Mouse (Mus musculus): ENCODE data around the gene Eef1a2. TPM values are rescaled to one million over a fixed set of nuclear protein-coding genes. Genes with fewer than 3 reads are reported as not detected.

Eef1a2 gene
- total RNA-seq, 4 experiments from 2014 or later: 995 to 1,073 (median 1,037) TPM

DNA sequence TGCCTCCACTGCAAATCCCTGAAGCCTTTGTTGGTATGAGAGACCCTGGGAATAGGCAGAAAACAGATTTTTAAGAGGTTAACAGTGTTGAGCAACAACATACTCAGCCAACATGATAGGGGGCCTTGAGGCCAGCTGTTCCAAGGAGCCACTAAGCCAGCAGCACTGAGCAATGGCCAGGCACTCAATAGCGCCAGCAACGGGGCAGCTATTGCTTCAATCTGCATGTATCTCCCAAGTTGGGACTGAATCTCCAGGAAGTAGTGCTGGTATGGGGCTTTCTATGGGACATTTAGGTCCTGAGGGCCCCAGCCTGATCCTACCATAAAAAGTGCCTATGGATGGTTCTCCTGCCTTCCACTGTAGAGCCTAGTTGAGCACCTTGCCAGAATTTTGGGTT, 1.7 kb upstream of the Eef1a2 start:
- no peak for DNase-seq (ENCODE audit: low spot score in 2 of 2)

DNA sequence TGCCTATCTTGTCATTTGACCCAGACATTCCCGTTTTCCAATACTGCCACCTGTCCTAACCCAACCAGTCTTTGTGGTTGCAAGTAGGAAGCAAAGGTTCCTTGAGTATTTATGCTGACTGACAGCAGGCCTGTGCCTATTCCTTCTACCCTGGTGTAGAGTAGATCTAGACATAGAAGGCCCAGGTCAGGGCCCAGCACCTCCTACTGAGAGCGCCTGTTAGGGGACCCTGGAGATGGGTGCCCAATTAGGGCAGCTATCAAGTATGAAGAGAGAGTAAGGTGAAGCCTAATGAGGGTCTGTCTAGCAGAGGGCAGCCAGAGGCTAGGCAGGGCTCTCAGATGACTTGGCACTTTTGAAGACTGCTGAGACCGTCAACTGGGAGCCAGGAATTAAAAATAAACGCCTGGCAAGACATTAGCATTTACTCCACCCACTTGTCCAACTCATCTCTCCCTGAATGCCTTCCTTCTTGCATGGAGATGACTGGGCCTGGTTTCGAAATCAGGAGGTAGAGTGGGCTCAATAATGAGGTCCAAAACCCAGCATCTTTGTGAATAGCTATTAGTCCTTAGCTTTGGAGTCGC, 995 bp upstream of the Eef1a2 start:
- DNase-seq (ENCODE audit: low spot score in 2 of 2): peak in 1 of 2 experiments; percentile 14

DNA sequence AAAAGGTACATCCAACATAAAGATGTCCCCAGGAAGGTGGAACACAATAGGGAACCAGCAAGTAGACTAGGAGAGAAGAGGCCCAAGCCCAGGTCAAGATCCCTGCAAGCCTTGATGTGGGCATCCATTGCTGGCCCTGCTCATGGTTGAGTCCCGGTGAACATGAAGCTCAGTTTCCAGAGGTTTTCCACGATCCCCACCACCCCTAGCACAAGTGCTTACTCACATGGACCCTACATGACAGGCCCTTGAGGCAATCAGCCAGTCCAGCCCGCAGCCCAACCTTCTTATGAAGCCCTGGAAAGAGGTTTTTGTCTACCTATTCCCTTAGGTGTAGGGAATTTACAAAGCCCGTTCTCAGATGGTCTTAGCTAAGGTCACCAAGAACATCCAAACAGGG, 366 bp upstream of the Eef1a2 start:
- no peak for DNase-seq (ENCODE audit: low spot score in 2 of 2)

DNA sequence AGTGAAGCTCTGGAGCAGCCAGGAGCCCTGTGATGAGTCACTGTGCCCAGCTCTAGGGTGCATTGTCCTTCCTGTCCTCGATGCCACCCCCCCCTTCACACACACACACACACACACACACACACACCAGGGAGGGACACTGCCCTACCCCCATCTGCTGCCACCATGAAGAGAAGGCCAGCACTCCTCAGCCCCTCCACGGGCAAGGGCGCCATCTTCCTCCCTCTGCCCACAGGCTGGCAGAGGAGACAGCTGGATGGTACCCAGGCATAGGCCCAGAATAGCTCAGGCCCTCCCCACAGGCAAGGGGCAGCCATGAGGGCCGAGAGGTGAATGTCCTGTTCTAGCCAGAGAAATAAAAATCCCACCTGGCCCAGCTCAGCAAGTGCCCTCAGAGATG, 1.0 kb downstream of the Eef1a2 start:
- no peak for DNase-seq (ENCODE audit: low spot score in 2 of 2)

DNA sequence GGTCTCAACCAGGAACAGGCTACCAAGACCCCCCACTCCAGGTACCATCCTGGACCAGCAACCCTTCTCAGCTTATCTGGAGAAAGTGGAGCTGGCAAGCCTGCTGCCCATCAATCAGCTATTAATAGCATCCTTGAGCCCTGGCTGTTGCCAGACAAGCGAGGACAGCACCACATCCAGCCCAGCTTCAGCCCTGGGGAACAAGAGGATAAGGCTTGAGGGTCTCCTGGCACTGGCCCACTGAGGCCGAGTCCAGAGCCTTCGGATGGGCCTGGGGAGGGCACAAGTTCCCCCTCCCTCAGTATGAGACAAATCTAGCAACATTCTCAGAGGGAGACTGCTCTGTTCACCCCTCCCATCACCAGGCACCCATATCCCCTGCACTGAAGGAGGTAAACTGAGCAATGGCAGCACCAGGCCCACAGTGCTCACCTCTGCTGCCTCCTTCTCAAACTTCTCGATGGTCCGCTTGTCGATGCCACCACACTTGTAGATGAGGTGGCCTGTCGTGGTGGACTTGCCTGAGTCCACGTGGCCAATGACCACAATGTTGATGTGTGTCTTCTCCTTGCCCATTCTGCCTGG, 1.9 kb downstream of the Eef1a2 start:
- DNase-seq (ENCODE audit: low spot score in 2 of 2): no peak

DNA sequence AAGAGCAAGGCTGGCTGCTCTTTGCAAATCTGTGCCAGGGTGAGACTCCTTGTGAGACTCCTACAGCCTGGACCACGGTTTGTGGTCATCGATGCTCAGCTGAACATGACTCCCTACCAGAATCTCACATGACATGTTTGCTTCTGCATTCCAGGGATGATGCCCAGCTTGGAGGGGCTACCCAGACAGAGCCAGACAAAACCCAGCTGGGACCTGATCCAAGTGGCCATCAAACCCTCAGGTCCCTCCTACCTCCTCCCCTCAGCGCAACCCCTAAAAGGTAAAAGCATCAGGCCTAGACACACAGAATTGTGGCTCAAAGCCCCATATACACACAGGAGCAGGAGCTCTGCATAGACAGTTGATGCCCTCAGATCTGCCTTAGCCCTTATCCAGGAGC, 2.5 kb downstream of the Eef1a2 start:
- DNase-seq (ENCODE audit: low spot score in 2 of 2): no peak

DNA sequence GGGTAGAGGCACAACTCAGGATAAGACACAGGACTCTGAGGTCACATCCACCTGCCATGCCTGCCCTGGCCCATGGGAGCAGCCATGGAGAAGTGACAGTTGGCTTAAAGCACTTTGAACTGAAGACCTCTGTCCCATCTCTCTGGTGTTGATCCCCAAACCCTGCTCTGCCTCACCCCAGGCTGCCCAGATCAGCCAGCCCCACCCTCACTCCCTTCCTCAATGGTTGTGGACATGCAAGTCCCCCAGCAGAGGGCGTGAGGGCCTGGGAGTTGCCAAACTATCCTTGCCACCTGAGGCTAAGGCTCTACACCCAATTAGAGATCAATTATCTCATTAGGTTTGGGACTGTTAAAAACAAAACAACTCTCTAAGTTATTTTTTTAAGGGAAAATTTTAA, 3.0 kb downstream of the Eef1a2 start:
- peak in 1 of 2 experiments; percentile 12 for DNase-seq (ENCODE audit: low spot score in 2 of 2)

DNA sequence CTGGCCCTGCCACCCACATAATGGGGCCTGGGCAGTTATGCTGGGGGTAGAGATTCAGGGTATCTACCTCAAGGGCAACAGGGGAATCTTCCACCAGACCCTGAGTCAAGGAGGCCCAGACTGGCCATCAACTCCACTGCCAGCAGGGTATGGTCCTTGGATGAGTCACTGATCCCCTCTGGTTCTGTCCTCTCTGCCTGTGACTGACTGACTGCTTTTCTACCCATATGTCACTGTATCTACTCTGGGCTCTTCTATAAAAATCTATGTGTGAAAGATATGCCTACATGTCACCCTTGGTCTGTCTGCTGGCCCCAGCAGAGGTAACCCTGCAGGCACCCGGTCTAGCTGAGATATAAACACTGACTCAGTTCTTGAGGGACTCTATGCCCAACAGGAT, 3.7 kb downstream of the Eef1a2 start:
- DNase-seq (ENCODE audit: low spot score in 2 of 2): peak in 1 of 2 experiments; percentile 11

DNA sequence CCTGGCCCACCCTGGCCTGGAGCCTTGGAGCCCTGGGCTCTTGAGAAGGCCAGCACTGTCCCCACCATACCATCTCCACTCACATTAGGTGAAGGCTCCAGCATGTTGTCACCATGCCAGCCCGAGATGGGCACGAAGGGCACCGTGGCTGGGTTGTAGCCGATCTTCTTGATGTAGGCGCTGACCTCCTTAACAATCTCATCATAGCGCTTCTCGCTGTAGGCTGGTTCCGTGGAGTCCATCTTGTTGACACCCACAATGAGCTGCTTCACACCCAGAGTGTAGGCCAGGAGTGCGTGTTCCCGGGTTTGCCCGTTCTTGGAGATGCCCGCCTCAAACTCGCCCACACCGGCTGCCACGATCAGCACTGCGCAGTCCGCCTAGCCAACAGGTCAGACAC, 4.1 kb downstream of the Eef1a2 start:
- peak in 1 of 2 experiments; percentile 32 for DNase-seq (ENCODE audit: low spot score in 2 of 2)

DNA sequence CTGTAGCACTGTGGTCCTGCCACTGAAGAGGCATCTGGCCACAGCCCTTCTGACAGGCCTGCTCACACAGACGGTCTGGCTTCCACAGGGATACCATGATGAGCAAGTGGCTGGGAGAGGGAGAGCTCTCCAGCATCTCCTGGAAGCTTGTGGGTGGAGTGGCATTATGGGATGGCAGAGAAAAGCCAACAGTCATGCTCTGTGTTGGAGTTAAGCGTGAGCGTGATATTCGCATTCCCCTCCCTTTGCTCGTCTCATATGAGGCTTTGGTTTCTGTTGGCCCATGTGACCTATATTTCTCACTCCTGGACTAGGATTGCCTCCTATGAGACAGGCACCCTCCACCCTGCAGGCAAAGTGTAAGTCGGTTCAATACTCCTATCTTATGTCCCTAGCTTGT, 6.5 kb downstream of the Eef1a2 start:
- DNase-seq (ENCODE audit: low spot score in 2 of 2): peak in 1 of 2 experiments; percentile 58

DNA sequence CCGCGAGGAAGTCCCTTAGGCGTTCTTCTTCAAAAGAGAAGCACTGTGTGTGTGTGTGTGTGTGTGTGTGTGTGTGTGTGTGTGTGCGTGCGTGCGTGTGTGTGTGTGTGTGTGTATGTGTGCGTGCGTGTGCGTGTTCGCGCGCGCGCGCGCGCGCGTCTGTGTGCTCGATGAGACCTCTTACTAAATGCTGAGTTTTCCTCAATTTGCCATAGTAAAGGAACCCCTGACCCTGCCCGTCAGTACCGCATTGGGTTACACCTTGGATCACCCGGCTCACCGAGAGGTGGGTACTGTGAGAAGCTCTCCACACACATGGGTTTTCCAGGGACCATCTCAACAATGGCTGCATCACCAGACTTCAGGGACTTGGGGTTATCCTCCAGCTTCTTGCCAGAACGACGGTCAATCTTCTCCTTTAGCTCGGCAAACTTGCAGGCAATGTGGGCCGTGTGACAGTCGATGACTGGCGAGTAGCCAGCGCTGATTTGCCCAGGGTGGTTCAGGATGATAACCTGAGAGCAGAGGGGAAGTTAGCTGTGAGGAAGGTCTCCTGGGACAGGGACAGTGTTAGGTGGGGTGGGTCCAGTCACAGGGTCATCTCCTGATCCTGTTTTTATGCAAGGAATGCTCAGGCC, 8.4 kb downstream of the Eef1a2 start:
- peak in 1 of 2 experiments; percentile 26 for DNase-seq (ENCODE audit: low spot score in 2 of 2)

DNA sequence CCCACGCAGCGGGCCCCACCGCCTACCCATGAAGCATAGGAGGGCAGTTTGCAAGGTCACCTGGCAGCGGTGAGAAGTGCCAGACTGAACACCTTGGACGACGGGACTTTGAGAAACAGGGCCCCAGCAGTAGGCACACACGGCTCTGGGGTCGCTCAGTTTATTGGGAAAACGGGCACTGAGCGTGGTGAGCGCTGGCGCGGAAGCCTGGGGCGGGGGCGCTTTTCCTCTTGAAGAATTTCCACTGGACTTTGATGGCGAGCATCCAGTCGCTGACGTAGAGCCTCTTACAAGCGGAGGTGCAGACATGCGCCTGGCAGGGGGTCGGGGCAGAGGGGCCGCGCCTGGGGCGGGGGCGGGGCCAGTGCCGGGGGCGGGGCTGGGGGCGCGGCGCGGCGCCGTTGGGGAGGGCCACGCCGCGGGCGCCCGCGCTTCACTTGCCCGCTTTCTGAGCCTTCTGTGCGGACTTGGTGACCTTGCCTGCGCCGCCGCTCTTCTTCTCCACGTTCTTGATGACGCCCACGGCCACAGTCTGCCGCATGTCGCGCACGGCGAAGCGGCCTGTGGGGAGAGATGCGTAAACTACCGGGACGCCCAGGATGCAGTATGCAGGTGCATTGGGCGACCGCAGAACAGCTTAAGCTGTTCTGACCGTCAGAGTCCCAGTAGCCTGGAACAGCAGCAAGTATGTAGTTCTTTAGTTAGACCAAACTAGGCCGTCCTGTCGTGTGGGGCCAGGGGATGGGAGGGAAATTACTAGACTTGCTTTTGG, 9.1 kb downstream of the Eef1a2 start:
- peak in 1 of 2 experiments; percentile 45 for DNase-seq (ENCODE audit: low spot score in 2 of 2)

DNA sequence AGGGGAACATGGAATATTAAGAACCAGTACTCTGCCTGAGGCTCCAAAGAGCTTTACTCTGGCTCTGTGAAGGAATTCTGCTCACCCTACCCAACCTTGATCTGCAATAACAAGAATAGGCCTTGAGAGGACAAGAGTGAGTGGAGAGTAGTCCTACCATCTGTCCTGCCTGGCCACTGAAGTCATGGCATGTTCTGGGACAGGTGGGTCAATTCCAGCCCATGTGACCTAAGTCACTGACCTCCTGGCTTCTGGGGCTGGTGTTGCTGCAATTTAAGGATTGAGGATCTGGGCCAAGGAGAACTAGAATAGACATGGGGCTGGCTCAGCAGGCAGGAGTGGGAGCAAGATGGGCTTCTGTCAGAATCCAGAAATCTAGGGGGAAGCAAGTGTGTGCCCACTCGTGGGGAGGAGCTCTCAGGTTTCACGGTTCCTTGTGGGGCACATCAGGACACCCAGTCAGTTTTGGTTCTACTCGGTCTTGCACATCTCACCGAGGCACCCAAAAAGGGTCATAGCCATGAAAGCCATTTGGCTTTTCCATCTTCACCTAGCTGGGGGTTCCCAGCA, 9.8 kb downstream of the Eef1a2 start:
- DNase-seq (ENCODE audit: low spot score in 2 of 2): peak in 1 of 2 experiments; percentile 7

DNA sequence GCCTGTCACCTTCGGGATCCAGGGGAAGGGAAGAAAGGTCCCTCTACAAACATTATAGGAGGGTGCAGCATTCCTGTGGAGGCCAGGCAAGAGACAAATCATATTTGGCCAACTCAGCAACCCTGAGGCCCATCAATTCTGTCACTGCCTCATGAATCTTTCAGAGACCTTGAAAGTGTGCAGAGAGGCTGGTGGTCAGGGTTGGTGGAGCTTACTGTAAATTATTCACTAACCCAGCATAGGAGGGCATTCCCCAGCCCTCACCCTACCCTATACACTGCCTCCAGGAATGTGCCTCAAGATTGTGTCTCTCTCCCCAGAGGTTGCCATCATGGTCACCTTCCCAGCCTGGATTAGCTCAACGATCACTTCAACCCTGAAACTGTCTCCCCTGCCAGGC, 12.1 kb downstream of the Eef1a2 start:
- DNase-seq (ENCODE audit: low spot score in 2 of 2): peak in 1 of 2 experiments; percentile 11

DNA sequence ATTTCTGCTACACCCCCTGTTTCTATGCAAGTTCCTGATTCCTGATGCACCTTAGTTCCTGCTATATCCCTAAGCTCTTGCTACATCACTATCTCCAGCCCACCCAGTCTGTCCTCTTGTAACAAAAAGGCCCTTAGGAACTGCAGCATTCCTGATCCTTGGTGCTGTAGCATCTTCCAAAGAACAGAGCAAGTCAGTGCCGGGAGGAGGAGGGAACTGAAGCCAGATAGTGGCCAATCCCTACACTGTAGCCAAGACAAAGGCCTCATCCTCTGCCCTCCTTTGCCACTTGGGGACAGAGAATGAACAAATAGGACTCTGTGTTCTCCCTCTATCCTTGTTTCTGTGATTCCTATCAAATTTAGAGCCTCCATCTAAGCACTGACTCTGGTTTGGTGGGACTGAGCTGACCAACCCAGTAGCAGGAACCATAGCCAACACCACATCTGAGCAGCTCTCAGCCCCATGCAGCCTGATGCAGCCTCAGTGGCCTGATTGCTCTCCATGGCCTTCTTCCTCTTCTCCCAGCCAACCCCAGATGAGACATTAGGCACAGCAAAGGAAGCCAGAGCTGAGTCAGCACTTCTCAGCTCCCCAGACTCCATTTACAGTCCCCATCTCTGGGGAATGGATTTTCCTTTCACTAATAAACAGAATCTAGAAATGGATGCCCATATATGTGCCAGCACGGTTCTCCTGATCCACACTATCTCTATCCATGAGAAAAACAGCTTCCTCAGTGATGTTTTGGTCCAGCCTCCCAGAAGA, 13.1 kb downstream of the Eef1a2 start:
- DNase-seq (ENCODE audit: low spot score in 2 of 2): no peak

DNA sequence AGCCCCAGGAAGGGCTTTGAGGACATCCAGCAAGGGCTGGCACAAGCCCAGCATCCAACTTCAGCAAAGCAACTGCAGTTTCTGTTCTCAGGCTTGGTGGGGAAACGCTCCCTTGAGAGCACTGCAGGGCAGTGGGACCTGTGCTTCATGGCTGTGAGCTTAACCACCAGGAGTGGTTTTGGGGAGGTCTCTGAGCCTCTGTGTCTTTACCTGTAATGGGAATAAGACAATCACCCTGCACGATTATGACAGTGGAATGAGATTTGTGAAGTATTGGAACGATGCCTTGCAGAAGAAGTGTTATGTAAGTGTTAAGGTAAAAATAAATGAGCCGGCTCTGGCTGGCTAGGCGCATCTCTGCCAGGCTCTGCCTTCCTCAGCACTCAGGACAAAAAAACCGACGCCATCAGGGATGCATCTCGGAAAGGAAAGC, 14.1 kb downstream of the Eef1a2 start:
- no peak for DNase-seq (ENCODE audit: low spot score in 2 of 2)

DNA sequence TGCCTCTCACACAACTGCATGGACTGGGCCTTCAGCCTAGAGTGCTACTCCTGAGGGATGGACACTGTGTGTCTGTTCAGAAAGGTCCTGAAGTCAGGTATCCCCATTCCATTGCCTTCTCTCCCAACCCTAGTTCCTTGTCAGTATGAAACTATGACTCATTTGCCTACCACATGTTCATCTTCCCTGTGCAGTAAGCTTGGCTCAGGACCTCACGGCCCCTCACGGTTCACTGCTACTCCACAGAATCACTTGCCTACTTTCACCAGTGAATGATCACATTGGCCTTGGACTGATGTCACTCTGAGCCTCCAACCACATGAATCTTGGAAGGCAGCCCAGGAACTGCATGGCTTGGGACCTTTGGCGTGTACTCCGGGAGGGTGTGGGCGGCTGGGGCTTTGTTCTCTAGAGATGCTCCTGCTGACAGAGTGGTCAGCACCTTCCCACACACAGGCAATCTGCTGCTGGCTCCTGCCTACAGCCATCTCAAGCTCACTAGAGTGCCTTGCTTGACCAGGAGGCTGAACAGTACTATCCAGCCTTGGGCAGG, 17.1 kb downstream of the Eef1a2 start:
- no peak for DNase-seq (ENCODE audit: low spot score in 2 of 2)

DNA sequence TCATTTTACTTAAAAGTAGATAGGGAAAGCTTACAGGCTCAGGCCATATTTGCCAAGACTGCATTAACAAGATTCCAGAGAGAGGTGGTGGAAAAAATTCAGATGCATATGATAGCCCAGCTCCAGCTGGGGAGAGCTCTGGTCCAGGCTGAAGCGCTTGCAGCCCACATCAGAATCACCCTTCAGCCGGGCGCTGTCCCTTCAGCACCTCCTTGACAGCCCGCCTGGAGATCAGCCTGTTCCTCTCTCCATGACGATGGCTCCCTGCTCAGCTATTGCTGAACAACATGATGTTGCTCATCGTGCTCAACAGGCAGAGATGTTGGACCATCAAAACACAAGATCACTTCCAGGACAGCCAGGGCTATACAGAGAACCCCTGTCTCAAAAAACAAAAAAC, 19.9 kb downstream of the Eef1a2 start:
- no peak for DNase-seq (ENCODE audit: low spot score in 2 of 2)

DNA sequence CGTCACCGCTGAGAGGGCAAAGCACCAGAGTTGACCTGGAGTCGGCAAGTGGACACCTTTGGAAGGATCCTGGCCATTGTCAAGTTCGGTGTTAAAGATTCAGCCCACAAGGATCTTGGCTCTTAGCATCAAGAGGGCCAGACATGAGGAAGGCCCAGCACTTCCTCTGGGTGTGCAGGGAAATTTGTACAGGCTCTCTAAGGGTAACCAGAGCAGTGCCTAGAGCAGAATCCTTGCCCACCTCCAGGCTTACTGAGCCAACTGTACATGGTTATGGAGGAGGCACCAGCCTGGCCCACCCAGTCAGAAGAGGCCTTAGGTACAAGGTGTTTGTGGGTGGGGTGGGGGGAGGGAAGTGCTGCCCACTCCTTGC, 21.4 kb downstream of the Eef1a2 start:
- no peak for DNase-seq (ENCODE audit: low spot score in 2 of 2)

DNA sequence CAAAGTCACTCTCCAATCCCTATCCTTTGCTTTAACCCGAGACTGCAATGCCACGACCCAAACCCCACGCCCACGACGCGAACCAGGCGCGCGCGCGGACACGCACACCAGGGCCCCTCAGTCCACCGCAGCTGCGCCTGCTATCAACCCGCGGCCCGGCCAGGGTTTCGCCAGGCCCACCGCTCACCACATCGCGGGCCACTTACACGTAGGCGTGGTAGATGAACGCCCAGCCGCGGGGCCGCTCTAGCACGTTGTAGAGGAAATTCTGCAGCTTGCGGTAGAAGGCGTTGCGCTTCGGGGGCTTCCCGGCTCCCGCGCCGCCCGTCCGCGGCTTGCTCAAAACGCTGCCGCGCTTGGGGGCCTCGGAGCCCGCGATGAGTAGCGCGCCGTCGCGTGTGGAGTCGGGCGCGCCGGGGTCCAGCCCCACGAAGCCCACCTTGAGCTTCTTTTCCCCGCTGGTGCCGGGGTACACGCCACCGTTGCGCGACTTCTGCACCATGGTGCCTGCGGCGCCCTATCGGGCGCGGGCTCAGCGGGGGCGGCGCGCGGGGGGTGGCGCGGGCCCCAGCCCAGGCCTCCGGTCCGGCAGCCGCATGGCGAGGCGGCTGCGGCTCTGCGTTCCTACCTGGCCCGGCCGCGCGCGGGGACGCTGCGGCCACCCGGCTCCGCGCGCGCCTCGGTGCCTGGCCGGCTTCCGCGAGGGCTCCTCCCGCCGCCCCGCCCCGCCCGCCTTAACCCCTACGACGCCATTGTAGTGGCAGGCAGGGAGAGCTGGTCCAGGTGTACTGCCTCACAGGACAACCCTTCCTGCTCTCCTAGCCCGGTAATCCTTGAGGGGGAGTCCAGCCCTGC, 22.0 kb downstream of the Eef1a2 start, which contains the start of gene Kcnq2:
TSS of gene Kcnq2 (minus strand) at position 710 of the 855 bp plus-strand sequence.
- DNase-seq (ENCODE audit: low spot score in 2 of 2): no peak
